Mouse (Mus musculus): ENCODE measurements around the gene Edil3. TPM values are rescaled to one million over a fixed set of nuclear protein-coding genes. Genes with fewer than 3 reads are reported as not detected.
"Not testable (repeated sequence)": the region's sequence is repeated elsewhere in the genome, so short reads cannot be mapped to it uniquely, and the experiment has no call there.

Edil3 gene
- total and polyA plus RNA-seq, 2 experiments, result under 0.01 TPM; not detected in 1

DNA sequence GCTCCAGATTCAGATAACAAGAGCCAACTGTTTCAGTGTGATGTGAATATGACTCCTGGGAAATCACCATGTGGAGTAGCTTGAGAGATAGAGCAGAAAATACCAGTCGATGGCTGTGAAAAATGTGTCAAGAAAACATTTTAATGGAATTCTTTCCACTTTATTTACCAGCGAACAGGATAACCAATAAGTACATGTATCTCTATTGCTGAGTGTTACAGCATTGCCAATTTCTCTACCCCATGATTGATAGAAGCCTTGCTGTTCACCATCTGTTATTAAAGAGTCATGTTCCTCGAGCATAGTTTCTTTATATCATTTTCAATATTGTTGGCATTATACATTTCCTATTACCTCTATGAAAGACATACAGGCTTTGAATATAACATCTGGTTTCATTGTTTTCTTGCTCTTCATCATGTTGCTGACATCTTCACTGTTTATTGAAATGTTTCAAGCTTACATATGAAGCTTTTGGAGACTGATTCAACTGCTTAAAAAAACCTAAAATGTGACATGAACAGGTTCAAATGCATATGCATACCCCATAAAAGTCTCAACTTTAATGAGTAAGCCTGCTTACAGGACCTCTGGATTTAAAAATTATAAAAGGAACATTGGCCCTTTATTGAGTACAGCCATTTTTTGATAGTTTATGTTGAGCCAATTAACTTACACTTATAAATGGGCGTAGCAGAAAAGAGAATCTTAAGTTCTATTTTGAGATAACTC lies 186.6 kb downstream of the Edil3 start:
- no peaks in the 10 kb centered on the region for H3K4me1 ChIP-seq (ENCODE audit: control insufficient read depth, insufficient read depth, low read length)
- no peak overlapping the region for H3K9ac ChIP-seq (ENCODE audit: low read depth, low read length)
- H3K79me2 ChIP-seq (ENCODE audit: control insufficient read depth, insufficient read depth, low read length), result no peaks in the 10 kb centered on the region
- TF ChIP-seq POLR2A (IDR thresholded peaks at IDR 0.05; ENCODE audit: extremely low read depth, insufficient read depth, low read length), result no peak
- TF ChIP-seq CTCF (IDR thresholded peaks at IDR 0.05; ENCODE audit: low read depth, low read length), result no peak
- no peak for DNase-seq (ENCODE audit: extremely low read depth, low read depth, low spot score)
- H3K27me3 ChIP-seq (ENCODE audit: control insufficient read depth, insufficient read depth, low read length), result no peaks in the 10 kb centered on the region
- 84% methylated on average over 4 of the region's 4 CpGs for WGBS
- H3K4me3 ChIP-seq (ENCODE audit: insufficient read depth, low read depth, low read length), result no peak overlapping the region
- no peak overlapping the region for H3K27ac ChIP-seq (replicated peaks; ENCODE audit: insufficient read depth, low read depth, low read length)
- H3K36me3 ChIP-seq (ENCODE audit: control insufficient read depth, insufficient read depth, low read length), result no peaks in the 10 kb centered on the region

DNA sequence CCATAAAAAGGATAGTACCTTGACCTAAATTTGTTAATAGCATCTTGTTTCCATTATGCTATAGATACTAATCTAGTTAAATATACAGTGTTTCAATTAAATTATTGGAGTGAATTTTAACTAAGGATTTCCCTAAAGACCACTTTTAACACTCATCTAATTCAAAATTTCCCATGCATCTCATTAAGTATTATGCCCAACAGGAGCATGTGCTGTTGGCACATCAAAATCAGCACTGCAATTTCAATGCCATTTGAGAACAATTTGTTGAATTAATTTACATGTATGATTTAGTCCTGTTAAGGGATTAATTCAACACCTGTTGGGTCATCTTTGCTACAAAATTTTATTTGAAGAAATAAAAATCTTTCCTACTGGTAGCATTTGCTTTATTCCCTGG lies 191.2 kb downstream of the Edil3 start:
- Histone ChIP-seq H3K36me3 (ENCODE audit: control insufficient read depth, insufficient read depth, low read length) (no peaks in the 10 kb centered on the region), H3K9ac (ENCODE audit: low read depth, low read length) (no peak overlapping the region), H3K4me3 (ENCODE audit: insufficient read depth, low read depth, low read length) (no peak overlapping the region), H3K27me3 (ENCODE audit: control insufficient read depth, insufficient read depth, low read length) (no peaks in the 10 kb centered on the region), H3K4me1 (ENCODE audit: control insufficient read depth, insufficient read depth, low read length) (no peaks in the 10 kb centered on the region), H3K27ac (replicated peaks; ENCODE audit: insufficient read depth, low read depth, low read length) (no peak overlapping the region), H3K79me2 (ENCODE audit: control insufficient read depth, insufficient read depth, low read length) (no peaks in the 10 kb centered on the region)
- no peak for TF ChIP-seq CTCF (IDR thresholded peaks at IDR 0.05; ENCODE audit: low read depth, low read length)
- TF ChIP-seq POLR2A (IDR thresholded peaks at IDR 0.05; ENCODE audit: extremely low read depth, insufficient read depth, low read length), result no peak
- DNase-seq (ENCODE audit: extremely low read depth, low read depth, low spot score), result no peak

DNA sequence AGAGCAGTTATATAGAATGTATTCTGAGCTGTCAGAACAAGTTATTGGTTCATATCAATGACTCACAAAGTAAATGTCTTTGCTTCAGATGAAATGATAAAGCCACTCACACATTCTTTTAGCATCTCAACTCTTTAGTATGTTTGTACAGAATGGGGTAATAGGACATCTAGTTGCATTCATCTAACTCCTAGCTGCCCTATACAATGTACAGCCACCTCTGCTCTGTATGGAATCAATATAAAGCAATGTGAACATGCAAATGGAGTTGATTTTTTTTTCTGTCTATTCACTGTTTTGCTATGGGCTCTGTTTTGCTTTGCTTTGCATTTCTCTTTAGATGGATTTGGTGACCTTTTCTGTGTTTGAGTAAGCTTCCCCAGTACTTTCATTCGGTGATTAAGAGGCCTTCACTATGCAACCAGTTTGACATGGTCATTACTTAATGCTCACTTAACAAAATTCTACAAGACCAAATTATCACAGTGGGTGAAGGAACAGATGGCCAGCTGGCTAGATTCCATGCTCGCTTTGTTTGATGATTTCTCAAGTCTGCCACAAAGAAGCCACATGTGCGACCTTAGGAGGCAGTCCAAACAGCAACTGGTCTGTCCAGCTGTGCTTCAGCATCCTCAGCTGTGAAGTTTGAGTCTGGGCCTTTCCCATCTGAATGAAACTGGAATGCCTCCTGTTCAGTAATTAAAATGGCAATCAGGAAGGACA lies 208.7 kb downstream of the Edil3 start:
- Histone ChIP-seq H3K4me3 (ENCODE audit: insufficient read depth, low read depth, low read length) (no peak overlapping the region), H3K36me3 (ENCODE audit: control insufficient read depth, insufficient read depth, low read length) (no peaks in the 10 kb centered on the region), H3K9ac (ENCODE audit: low read depth, low read length) (no peak overlapping the region), H3K27ac (replicated peaks; ENCODE audit: insufficient read depth, low read depth, low read length) (no peak overlapping the region), H3K4me1 (ENCODE audit: control insufficient read depth, insufficient read depth, low read length) (no peaks in the 10 kb centered on the region), H3K27me3 (ENCODE audit: control insufficient read depth, insufficient read depth, low read length) (no peaks in the 10 kb centered on the region), H3K79me2 (ENCODE audit: control insufficient read depth, insufficient read depth, low read length) (no peaks in the 10 kb centered on the region)
- WGBS, result 69% methylated on average over 3 of the region's 3 CpGs
- TF ChIP-seq CTCF (IDR thresholded peaks at IDR 0.05; ENCODE audit: low read depth, low read length) (no peak), POLR2A (IDR thresholded peaks at IDR 0.05; ENCODE audit: extremely low read depth, insufficient read depth, low read length) (no peak)
- no peak for DNase-seq (ENCODE audit: extremely low read depth, low read depth, low spot score)

DNA sequence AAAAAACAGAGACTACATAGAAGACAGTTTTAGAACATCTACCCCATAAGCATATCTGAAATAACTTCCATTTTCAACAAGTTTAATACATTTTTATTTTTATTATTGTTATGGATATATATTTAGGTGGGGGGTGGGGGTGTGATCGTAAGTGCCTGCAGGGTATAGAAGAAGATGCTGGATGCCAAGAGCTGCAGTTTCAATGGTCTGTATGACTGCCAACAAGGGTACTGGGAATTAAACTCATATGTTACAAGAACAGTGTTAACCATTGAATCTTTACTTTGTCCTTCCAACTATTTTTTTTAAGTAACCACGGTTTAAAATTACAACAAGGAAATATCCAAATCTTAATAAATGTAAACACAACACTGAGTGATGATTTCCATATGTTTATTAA lies 214.4 kb downstream of the Edil3 start:
- DNase-seq (ENCODE audit: extremely low read depth, low read depth, low spot score), result no peak
- Histone ChIP-seq H3K9ac (ENCODE audit: low read depth, low read length) (no peak overlapping the region), H3K36me3 (ENCODE audit: control insufficient read depth, insufficient read depth, low read length) (no peaks in the 10 kb centered on the region), H3K79me2 (ENCODE audit: control insufficient read depth, insufficient read depth, low read length) (no peaks in the 10 kb centered on the region), H3K27ac (replicated peaks; ENCODE audit: insufficient read depth, low read depth, low read length) (no peak overlapping the region), H3K4me1 (ENCODE audit: control insufficient read depth, insufficient read depth, low read length) (no peaks in the 10 kb centered on the region), H3K27me3 (ENCODE audit: control insufficient read depth, insufficient read depth, low read length) (no peaks in the 10 kb centered on the region), H3K4me3 (ENCODE audit: insufficient read depth, low read depth, low read length) (no peak overlapping the region)
- TF ChIP-seq POLR2A (IDR thresholded peaks at IDR 0.05; ENCODE audit: extremely low read depth, insufficient read depth, low read length) (no peak), CTCF (IDR thresholded peaks at IDR 0.05; ENCODE audit: low read depth, low read length) (no peak)
- 65% methylated on average over 2 of the region's 2 CpGs for WGBS

DNA sequence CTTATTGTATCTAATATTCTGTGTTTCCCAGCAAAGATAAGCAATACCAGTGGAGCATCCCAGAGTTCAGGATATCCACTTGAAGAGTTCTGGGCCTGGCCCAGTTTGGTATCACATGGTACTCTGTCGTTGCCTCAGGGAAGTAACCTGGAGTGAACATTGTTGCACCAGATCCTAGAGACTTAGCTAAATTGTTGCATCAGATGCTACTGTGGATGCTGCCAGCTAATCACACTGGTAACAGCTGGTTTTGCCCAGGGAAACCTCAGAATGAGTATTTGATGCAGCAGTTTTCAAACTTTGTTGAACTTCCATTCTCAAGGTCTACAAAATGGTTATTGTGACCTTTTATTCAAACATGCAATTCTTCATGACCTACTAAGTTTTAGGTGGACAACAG lies 220.2 kb downstream of the Edil3 start:
- Histone ChIP-seq H3K27ac (replicated peaks; ENCODE audit: insufficient read depth, low read depth, low read length) (no peak overlapping the region), H3K79me2 (ENCODE audit: control insufficient read depth, insufficient read depth, low read length) (no peaks in the 10 kb centered on the region), H3K4me1 (ENCODE audit: control insufficient read depth, insufficient read depth, low read length) (no peaks in the 10 kb centered on the region), H3K27me3 (ENCODE audit: control insufficient read depth, insufficient read depth, low read length) (no peaks in the 10 kb centered on the region), H3K9ac (ENCODE audit: low read depth, low read length) (no peak overlapping the region), H3K36me3 (ENCODE audit: control insufficient read depth, insufficient read depth, low read length) (no peaks in the 10 kb centered on the region), H3K4me3 (ENCODE audit: insufficient read depth, low read depth, low read length) (no peak overlapping the region)
- TF ChIP-seq CTCF (IDR thresholded peaks at IDR 0.05; ENCODE audit: low read depth, low read length) (no peak), POLR2A (IDR thresholded peaks at IDR 0.05; ENCODE audit: extremely low read depth, insufficient read depth, low read length) (no peak)
- no peak for DNase-seq (ENCODE audit: extremely low read depth, low read depth, low spot score)
- 83% methylated on average over 1 of the region's 1 CpGs for WGBS

DNA sequence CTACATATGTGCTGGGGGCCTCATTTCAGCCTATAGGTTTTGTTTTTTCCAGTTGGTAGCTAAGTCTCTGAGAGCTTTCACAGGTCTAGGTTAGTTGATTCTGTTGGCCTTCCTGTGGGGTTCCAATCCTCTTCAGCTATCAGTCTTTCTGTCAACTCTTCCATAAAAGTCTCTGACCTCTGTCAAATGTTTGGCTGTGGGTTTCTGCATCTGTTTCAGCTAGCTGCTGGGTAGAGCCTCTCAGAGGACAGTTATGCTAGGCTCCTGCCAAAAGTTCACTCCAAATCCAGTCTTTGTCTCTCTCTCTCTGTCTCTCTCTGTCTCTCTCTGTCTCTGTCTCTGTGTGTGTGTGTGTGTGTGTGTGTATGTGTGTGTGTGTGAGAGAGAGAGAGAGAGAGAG lies 248.9 kb downstream of the Edil3 start:
- H3K4me3 ChIP-seq (ENCODE audit: insufficient read depth, low read depth, low read length); H3K36me3 ChIP-seq (ENCODE audit: control insufficient read depth, insufficient read depth, low read length); H3K27ac ChIP-seq (replicated peaks; ENCODE audit: insufficient read depth, low read depth, low read length); H3K79me2 ChIP-seq (ENCODE audit: control insufficient read depth, insufficient read depth, low read length); H3K4me1 ChIP-seq (ENCODE audit: control insufficient read depth, insufficient read depth, low read length); DNase-seq (ENCODE audit: extremely low read depth, low read depth, low spot score); H3K9ac ChIP-seq (ENCODE audit: low read depth, low read length); H3K27me3 ChIP-seq (ENCODE audit: control insufficient read depth, insufficient read depth, low read length): not testable (repeated sequence)

Measured in liver, adult 2 months (tissue).